Mouse (Mus musculus) liver, embryonic 14.5 days (tissue): ENCODE measurements around the gene Olfr1424.
"Not testable (repeated sequence)": the region's sequence is repeated elsewhere in the genome, so short reads cannot be mapped to it uniquely, and the experiment has no call there.

ENCODE experiments used
- CTCF ChIP-seq: IDR thresholded peaks from 2 replicates; pipeline ENCODE4 v1.5.1; 2016; ENCODE audit warnings: antibody characterized with exemption, low read depth, control low read depth
- EP300 ChIP-seq: IDR thresholded peaks from 2 replicates; pipeline ENCODE4 v1.6.1; 2016; ENCODE audit warnings: antibody characterized with exemption, low read depth

- not testable (repeated sequence) for TF ChIP-seq CTCF, EP300
Observed at GRCm38 (mm10) chr19:12062582-12062981, at the start of gene Olfr1424.
